Mouse (Mus musculus): ENCODE measurements at regions not wholly inside any gene's neighbourhood (a gene's known extent, or its start where the extent isn't known, plus 50 kb on each side); places are given as distances from the start of the nearest gene placed in this dataset.

DNA sequence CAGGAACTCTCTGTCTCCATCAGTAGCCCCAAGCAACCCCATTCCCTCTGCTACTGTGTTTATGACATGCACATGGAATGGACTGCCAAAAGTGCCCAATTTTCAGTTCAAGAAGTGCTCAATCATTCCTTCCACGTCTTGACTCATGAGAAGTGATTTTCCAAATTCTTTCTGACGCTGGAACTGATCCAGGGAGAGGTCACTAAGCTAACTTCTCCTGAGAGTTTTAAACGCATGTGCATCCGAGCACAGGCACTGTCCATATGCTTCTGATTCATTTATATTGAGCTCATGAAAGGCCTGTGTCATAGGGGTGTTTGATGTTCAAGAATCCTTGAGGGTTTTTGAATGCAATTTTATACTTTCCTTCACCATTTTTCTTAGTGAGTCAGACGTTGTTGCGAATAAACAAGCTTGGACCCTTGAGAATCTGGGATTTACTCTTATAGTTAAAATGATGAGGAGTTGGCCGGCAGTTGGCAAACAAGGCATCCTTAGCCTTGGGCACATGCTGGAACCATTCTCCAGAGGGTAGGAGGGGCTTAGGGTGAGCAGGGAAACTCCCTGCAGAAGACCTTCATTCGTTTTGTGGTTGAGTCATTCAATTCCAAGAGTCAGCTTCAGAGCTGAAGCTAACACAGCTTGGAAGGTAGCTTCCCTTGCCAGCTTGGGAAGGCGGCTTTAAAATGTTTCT, 206.9 kb upstream of the Gm15217 start:
- no peaks in the 10 kb centered on the region for H3K27me3 ChIP-seq (replicated peaks; ENCODE audit: control insufficient read depth, insufficient read depth, low read length)
- WGBS, result 62% methylated on average over 9 of the region's 9 CpGs
- H3K36me3 ChIP-seq (ENCODE audit: control insufficient read depth, insufficient read depth, low read length), result no peaks in the 10 kb centered on the region
- ATAC-seq, result no peak
- no peak overlapping the region for H3K27ac ChIP-seq (ENCODE audit: low read length)
- H3K4me3 ChIP-seq (ENCODE audit: low read length), result no peak overlapping the region
- H3K4me1 ChIP-seq (ENCODE audit: control insufficient read depth, insufficient read depth, low read length), result no peaks in the 10 kb centered on the region
- H3K9me3 ChIP-seq (ENCODE audit: control insufficient read depth, low read length), result no peaks in the 10 kb centered on the region
- no peak overlapping the region for H3K9ac ChIP-seq (ENCODE audit: low read depth, low read length)
- H3K4me2 ChIP-seq (ENCODE audit: low read depth, low read length), result no peak overlapping the region

DNA sequence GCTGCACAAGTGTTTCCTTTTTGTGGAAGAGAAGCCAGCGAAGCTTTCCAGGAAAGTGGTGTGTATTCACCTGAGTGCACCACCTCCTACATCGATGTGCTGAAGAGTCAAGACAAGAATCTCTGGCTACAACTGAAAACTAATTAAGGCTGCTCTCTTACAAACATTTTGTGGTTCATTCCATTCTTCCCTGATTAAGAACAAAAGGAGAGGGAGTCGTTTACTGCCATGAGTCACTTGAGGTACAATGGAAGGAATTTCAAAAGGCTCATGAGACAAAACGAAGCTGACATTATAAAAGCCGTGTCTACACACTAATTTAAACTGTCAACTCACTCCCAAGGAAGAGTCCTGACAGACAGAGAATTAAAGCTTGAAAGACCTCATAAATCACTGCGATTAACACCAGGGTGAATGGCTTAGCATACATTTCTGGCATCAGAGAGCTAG, 206.3 kb upstream of the Gm15217 start:
- H3K9me3 ChIP-seq (ENCODE audit: control insufficient read depth, low read length), result no peaks in the 10 kb centered on the region
- no peak overlapping the region for H3K4me2 ChIP-seq (ENCODE audit: low read depth, low read length)
- H3K36me3 ChIP-seq (ENCODE audit: control insufficient read depth, insufficient read depth, low read length), result no peaks in the 10 kb centered on the region
- no peaks in the 10 kb centered on the region for H3K27me3 ChIP-seq (replicated peaks; ENCODE audit: control insufficient read depth, insufficient read depth, low read length)
- ATAC-seq, result no peak
- H3K4me1 ChIP-seq (ENCODE audit: control insufficient read depth, insufficient read depth, low read length), result no peaks in the 10 kb centered on the region
- no peak overlapping the region for H3K27ac ChIP-seq (ENCODE audit: low read length)
- no peak overlapping the region for H3K4me3 ChIP-seq (ENCODE audit: low read length)
- no peak overlapping the region for H3K9ac ChIP-seq (ENCODE audit: low read depth, low read length)
- WGBS, result 41% methylated on average over 6 of the region's 6 CpGs

DNA sequence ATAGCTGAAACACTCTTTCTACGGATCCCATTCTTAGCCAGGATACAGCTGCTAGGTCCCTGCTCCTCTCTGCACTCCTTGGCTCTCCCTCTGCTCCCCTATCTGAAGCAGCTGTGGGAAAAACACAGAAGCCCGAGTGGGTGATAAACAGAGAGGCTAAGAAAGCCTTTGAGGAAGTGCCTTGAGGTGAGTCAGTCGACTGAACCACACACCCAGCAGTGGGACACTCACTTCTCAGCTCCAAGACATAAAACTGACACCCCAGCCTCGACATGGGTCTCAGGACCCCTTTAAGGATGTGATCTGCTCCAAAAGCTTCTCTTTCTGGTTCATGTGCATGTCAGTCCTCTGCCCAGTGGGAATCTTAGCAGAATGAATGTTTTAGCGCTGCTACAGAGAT, 204.8 kb upstream of the Gm15217 start:
- Histone ChIP-seq H3K27ac (ENCODE audit: low read length) (no peak overlapping the region), H3K9ac (ENCODE audit: low read depth, low read length) (no peak overlapping the region), H3K27me3 (replicated peaks; ENCODE audit: control insufficient read depth, insufficient read depth, low read length) (no peaks in the 10 kb centered on the region), H3K4me1 (ENCODE audit: control insufficient read depth, insufficient read depth, low read length) (no peaks in the 10 kb centered on the region), H3K4me3 (ENCODE audit: low read length) (no peak overlapping the region), H3K36me3 (ENCODE audit: control insufficient read depth, insufficient read depth, low read length) (no peaks in the 10 kb centered on the region), H3K4me2 (ENCODE audit: low read depth, low read length) (no peak overlapping the region), H3K9me3 (ENCODE audit: control insufficient read depth, low read length) (no peaks in the 10 kb centered on the region)
- WGBS, result 50% methylated on average over 5 of the region's 5 CpGs
- ATAC-seq, result no peak

DNA sequence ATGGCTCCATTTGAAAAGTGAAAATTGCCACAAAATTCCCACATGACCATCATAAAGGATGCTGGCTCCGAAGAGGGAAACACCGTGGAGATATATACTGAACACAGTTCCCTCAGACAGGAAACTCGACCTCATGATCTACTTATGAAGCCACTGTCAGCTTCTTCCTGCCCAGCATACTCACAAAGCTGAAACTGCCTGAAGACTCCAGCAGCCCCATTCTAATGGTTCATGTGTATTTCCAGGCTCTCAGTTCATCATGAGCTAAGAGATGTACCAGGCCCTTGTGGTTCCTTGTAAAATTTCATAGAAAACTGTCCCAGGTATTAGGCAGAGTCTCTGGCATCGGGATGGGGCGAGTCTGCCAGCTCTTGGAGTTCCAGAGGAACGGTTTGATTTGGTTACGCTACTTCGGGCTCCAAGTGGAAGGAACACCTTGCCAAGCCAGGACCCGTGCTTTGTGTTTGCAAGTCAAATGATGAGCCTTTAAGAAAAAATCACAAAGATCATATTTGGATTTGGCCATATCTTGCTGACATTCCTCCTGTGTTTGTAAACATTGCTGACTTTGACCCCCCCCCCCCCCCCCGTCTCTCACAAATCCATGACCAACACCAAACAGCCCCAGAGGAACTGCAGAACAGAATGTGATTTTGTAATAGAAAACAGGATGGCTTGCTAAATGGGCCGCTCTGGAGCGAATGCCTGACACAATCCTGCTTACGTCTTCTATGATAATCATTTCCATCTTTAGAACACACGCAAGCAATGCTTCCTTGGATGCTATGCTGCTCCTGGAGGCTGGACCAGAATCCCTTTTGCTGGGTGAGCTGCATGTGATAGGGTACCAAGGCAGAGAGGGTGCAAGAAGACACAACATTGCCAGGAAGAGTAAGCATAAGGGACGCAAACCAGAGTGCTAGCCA, 203.7 kb upstream of the Gm15217 start:
- no peak overlapping the region for H3K9ac ChIP-seq (ENCODE audit: low read depth, low read length)
- no peaks in the 10 kb centered on the region for H3K4me1 ChIP-seq (ENCODE audit: control insufficient read depth, insufficient read depth, low read length)
- no peak for ATAC-seq
- no peaks in the 10 kb centered on the region for H3K27me3 ChIP-seq (replicated peaks; ENCODE audit: control insufficient read depth, insufficient read depth, low read length)
- no peak overlapping the region for H3K27ac ChIP-seq (ENCODE audit: low read length)
- H3K4me3 ChIP-seq (ENCODE audit: low read length), result no peak overlapping the region
- no peaks in the 10 kb centered on the region for H3K36me3 ChIP-seq (ENCODE audit: control insufficient read depth, insufficient read depth, low read length)
- H3K4me2 ChIP-seq (ENCODE audit: low read depth, low read length), result no peak overlapping the region
- no peaks in the 10 kb centered on the region for H3K9me3 ChIP-seq (ENCODE audit: control insufficient read depth, low read length)
- 84% methylated on average over 15 of the region's 15 CpGs for WGBS

DNA sequence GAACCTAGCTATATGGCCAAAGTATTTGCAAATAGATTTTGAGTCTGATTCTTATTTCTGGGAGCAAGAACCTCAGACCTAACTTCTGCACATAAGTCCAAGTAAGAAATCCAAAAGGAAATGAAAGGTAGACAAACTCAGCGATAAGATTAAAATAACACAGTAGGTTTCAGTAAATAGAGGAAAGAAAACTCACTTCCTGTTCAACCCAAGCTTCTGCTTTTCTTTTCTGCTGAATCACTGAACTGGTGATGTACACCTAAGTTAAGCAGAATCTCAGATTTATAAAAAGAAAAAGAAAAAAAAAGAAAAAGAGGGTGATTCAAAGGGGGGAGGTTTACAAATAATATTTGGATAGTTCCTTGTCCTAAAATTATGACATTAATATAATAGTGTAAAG, 200.2 kb upstream of the Gm15217 start:
- WGBS, result 65% methylated on average over 1 of the region's 1 CpGs
- Histone ChIP-seq H3K9ac (ENCODE audit: low read depth, low read length) (no peak overlapping the region), H3K27ac (ENCODE audit: low read length) (no peak overlapping the region), H3K36me3 (ENCODE audit: control insufficient read depth, insufficient read depth, low read length) (no peaks in the 10 kb centered on the region), H3K4me2 (ENCODE audit: low read depth, low read length) (no peak overlapping the region), H3K27me3 (replicated peaks; ENCODE audit: control insufficient read depth, insufficient read depth, low read length) (no peaks in the 10 kb centered on the region), H3K4me3 (ENCODE audit: low read length) (no peak overlapping the region), H3K9me3 (ENCODE audit: control insufficient read depth, low read length) (no peaks in the 10 kb centered on the region), H3K4me1 (ENCODE audit: control insufficient read depth, insufficient read depth, low read length) (no peaks in the 10 kb centered on the region)
- no peak for ATAC-seq

DNA sequence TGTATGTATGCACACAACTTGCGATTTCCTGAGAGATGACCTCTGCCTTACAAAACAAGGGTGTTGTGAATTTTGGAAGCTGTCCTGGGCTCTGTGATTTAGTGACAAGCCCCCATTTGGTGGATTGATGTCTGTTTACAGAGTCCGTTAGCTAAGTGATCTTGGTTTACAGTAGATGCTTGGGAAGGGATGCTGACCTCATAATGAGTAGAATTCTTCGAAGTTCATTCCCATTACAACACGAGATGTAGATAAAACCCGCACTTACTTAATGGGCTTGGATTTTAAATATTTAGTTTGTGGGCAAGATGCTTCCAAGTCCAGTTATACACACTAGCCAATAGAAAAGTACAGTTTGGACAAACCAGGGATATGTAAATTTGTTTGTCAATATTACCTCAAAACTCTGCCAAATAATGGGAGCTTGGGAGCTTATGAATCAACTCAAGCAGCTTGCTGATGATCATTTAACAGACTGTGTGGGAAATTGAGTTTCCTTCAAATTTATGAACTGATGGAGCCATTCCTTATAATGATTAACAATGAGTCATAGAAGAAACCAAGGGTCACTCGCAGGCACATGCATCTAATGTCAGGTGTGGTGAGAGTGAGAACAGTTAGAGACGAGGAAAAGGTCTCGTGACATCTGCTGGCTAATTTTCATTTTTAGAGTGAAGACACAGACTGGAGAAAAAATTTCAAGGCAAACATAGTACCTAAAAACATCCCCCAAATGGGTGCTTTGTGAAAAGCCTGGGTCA, 187.4 kb upstream of the Gm15217 start:
- no peak overlapping the region for H3K4me3 ChIP-seq (ENCODE audit: low read length)
- H3K9me3 ChIP-seq (ENCODE audit: control insufficient read depth, low read length), result no peaks in the 10 kb centered on the region
- H3K4me1 ChIP-seq (ENCODE audit: control insufficient read depth, insufficient read depth, low read length), result no peaks in the 10 kb centered on the region
- ATAC-seq, result peak; percentile 79
- no peak overlapping the region for H3K4me2 ChIP-seq (ENCODE audit: low read depth, low read length)
- H3K27me3 ChIP-seq (replicated peaks; ENCODE audit: control insufficient read depth, insufficient read depth, low read length), result no peaks in the 10 kb centered on the region
- no peak overlapping the region for H3K9ac ChIP-seq (ENCODE audit: low read depth, low read length)
- 46% methylated on average over 8 of the region's 8 CpGs for WGBS
- no peak overlapping the region for H3K27ac ChIP-seq (ENCODE audit: low read length)
- H3K36me3 ChIP-seq (ENCODE audit: control insufficient read depth, insufficient read depth, low read length), result no peaks in the 10 kb centered on the region

DNA sequence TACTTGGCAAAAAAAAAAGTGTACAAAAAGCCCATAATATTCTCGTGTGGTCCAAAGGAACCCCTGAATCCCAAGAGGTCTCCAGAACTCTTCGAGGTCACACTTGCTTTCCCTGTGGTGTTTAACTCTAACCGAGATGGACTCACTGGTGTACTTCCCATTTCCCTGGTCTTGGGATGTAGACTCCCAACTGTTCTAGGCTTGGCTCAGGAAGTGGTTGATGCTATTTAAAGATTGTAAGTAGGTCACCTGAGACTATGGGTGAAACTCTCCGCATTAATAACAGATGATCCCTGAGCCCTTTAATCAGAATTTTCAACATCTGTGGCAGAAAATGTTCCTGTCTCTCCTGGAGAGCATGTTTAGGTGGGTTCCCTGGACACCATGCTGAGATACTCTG, 185.6 kb upstream of the Gm15217 start:
- 88% methylated on average over 4 of the region's 4 CpGs for WGBS
- Histone ChIP-seq H3K36me3 (ENCODE audit: control insufficient read depth, insufficient read depth, low read length) (no peaks in the 10 kb centered on the region), H3K4me2 (ENCODE audit: low read depth, low read length) (no peak overlapping the region), H3K9me3 (ENCODE audit: control insufficient read depth, low read length) (no peaks in the 10 kb centered on the region), H3K9ac (ENCODE audit: low read depth, low read length) (no peak overlapping the region), H3K4me1 (ENCODE audit: control insufficient read depth, insufficient read depth, low read length) (no peaks in the 10 kb centered on the region), H3K27me3 (replicated peaks; ENCODE audit: control insufficient read depth, insufficient read depth, low read length) (no peaks in the 10 kb centered on the region), H3K27ac (ENCODE audit: low read length) (no peak overlapping the region), H3K4me3 (ENCODE audit: low read length) (no peak overlapping the region)
- no peak for ATAC-seq

DNA sequence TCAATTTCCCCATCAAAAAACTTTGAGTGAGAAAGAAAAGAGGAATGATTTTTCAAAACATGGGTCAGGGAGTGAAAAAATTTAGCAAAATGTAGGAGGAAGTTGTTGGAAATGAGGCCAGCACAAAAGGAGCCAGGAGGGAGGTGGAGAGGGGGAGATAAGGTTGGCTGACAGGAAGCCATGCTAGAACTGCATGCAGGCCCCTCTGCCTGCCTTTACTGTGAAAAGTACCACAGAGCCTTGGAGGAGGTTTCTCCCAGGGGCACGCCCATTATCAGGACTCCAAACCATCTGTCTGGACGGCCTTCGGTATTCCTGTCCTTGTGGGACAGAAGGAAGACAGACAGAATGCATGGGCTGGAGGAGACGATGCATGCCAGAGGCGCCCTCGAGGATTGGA, 183.3 kb upstream of the Gm15217 start:
- no peaks in the 10 kb centered on the region for H3K36me3 ChIP-seq (ENCODE audit: control insufficient read depth, insufficient read depth, low read length)
- no peaks in the 10 kb centered on the region for H3K4me1 ChIP-seq (ENCODE audit: control insufficient read depth, insufficient read depth, low read length)
- no peak overlapping the region for H3K9ac ChIP-seq (ENCODE audit: low read depth, low read length)
- no peak overlapping the region for H3K4me3 ChIP-seq (ENCODE audit: low read length)
- no peak overlapping the region for H3K27ac ChIP-seq (ENCODE audit: low read length)
- H3K27me3 ChIP-seq (replicated peaks; ENCODE audit: control insufficient read depth, insufficient read depth, low read length), result no peaks in the 10 kb centered on the region
- H3K9me3 ChIP-seq (ENCODE audit: control insufficient read depth, low read length), result no peaks in the 10 kb centered on the region
- ATAC-seq, result no peak
- WGBS, result 62% methylated on average over 6 of the region's 6 CpGs
- H3K4me2 ChIP-seq (ENCODE audit: low read depth, low read length), result no peak overlapping the region

DNA sequence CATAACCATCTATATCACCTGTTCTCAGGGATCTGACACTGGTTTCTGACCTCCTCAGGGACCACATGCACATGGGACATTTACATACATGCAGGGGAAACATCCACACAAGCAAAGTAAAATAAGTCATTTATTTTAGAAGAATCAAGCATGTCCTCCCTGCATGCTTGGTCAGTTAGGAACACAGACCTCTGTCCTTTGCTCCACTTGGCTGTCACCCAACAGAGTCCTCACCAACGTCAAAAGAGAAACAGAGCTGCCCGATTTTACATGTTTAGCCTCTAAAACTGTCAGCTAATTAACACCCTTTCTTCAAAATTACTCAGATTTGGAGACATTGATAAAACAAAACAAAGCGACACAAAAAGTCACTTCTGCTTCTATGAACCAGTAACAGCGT, 176.4 kb upstream of the Gm15217 start:
- no peak overlapping the region for H3K4me3 ChIP-seq (ENCODE audit: low read length)
- no peaks in the 10 kb centered on the region for H3K4me1 ChIP-seq (ENCODE audit: control insufficient read depth, insufficient read depth, low read length)
- no peaks in the 10 kb centered on the region for H3K9me3 ChIP-seq (ENCODE audit: control insufficient read depth, low read length)
- H3K27me3 ChIP-seq (replicated peaks; ENCODE audit: control insufficient read depth, insufficient read depth, low read length), result no peaks in the 10 kb centered on the region
- H3K4me2 ChIP-seq (ENCODE audit: low read depth, low read length), result no peak overlapping the region
- 70% methylated on average over 4 of the region's 4 CpGs for WGBS
- no peak for ATAC-seq
- no peak overlapping the region for H3K9ac ChIP-seq (ENCODE audit: low read depth, low read length)
- H3K36me3 ChIP-seq (ENCODE audit: control insufficient read depth, insufficient read depth, low read length), result no peaks in the 10 kb centered on the region
- H3K27ac ChIP-seq (ENCODE audit: low read length), result no peak overlapping the region
